Mouse (Mus musculus): ENCODE data around the gene Ncln. TPM values are rescaled to one million over a fixed set of nuclear protein-coding genes. Genes with fewer than 3 reads are reported as not detected.

Ncln gene
- polyA plus RNA-seq, 1 experiment from 2014 or later = 81.9 TPM

DNA sequence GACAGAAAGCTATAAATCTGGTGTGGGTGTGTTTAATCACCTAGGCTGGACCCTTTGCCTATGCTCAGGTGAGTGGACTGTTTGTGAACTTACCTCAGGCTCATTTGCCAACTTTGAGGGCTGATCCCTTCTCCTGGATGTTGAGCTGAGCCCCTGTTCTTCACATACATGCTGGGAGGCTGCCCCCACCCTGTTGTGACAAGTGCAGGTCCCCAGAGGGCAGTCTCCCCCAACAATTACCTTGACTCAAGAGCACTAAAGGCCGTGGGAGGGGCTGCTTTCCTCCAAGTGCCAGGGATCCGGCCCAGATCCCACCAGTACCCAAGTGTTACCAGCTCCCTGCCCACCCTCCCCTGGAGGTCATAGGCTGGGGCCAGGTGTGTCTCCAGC is 11.1 kb downstream of the Ncln start:
- no peaks in the 10 kb centered on the region for H3K9me3 ChIP-seq
- H3K27ac ChIP-seq = no peak overlapping the region
- H3K4me3 ChIP-seq = no peak overlapping the region
- ATAC-seq (ENCODE audit: insufficient number of reproducible peaks, insufficient read depth, low FRiP score, low TSS enrichment) = no peak
- H3K36me3 ChIP-seq = peaks cover 39% of the 10 kb centered on the region
- no peak overlapping the region for H3K4me2 ChIP-seq (replicated peaks)
- H3K27me3 ChIP-seq = peaks cover 31% of the 10 kb centered on the region
- peaks cover 4% of the 10 kb centered on the region; the same call in 1 of the 2 replicates for H3K4me1 ChIP-seq
- H3K9ac ChIP-seq = no peak overlapping the region
- WGBS = 29% methylated on average over 2 of the region's 2 CpGs

DNA sequence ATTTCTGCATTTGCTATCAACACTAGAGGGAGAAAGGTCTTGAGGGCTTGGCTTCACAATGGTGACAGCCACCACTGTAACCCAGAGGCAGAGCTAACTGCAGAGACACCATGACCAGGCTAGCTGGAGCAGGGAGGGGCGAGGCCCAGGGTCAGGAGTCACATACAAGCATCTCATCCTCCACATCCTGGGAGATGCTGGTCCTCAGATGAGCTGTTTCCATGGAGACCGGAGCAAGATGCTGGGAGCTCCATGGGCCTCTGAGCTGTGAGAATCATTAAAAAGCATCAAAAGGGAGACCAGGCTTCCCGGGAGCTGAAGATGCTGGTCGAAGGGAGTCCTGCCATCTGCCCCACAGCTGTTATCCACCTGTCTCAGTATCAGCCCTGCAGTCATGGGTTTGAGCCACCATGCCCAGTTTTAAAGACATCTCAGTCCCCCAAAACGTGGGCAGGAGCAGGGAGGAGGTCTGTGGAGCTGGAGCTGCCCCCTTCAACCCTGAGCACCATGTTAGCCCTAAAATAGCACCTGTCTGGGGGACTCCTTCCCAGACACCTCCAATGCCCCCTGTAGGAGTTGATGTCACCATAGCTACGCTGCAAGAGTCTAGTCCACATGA is 11.6 kb downstream of the Ncln start:
- Histone ChIP-seq H3K27ac (no peak overlapping the region), H3K27me3 (peaks cover 36% of the 10 kb centered on the region), H3K36me3 (peaks cover 34% of the 10 kb centered on the region), H3K9ac (no peak overlapping the region), H3K4me2 (replicated peaks) (no peak overlapping the region), H3K4me3 (no peak overlapping the region), H3K9me3 (no peaks in the 10 kb centered on the region), H3K4me1 (peaks cover 4% of the 10 kb centered on the region; the same call in 1 of the 2 replicates)
- ATAC-seq (ENCODE audit: insufficient number of reproducible peaks, insufficient read depth, low FRiP score, low TSS enrichment) = no peak
- 62% methylated on average over 6 of the region's 6 CpGs for WGBS

DNA sequence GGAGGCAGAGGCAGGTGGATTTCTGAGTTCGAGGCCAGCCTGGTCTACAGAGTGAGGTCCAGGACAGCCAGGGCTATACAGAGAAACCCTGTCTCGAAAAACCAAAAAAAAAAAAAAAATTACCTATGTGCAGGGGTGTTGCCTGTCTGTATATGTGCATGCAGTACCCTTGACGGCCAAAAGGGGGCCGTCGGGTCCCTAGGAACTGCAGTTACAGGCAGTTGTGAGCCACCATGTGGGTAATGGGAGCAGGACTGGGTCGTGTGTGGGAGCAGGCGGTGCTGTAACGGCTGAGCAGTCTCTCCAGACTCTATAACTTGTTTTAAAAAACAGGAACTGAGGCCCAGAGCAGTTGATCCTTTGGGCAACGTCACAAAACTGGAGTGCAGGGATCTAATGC is 12.2 kb downstream of the Ncln start:
- H3K4me1 ChIP-seq = peaks cover 4% of the 10 kb centered on the region; the same call in 1 of the 2 replicates
- H3K9me3 ChIP-seq = no peaks in the 10 kb centered on the region
- H3K4me2 ChIP-seq (replicated peaks) = no peak overlapping the region
- H3K9ac ChIP-seq = no peak overlapping the region
- 18% methylated on average over 9 of the region's 9 CpGs for WGBS
- no peak overlapping the region for H3K27ac ChIP-seq
- H3K4me3 ChIP-seq = no peak overlapping the region
- H3K36me3 ChIP-seq = peaks cover 29% of the 10 kb centered on the region
- peaks cover 36% of the 10 kb centered on the region for H3K27me3 ChIP-seq
- ATAC-seq (ENCODE audit: insufficient number of reproducible peaks, insufficient read depth, low FRiP score, low TSS enrichment) = no peak

DNA sequence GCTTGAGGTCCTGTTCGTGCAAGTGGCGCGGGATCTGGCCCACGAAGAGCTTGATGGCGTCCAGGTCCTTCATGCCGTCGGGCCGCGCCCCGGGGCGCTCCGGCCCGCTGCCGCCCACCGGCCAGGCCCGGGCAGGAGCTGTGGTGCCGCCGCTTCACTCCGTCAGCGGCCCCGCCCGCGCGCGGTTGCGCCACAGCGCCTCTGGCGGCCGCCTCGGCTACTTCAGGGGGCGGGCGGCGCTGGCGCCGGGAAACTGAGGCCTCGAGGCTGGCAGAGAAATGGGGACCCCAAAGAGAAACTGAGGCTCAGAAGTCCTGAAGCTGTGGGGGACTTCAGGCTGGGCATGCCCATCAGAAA is 13.7 kb downstream of the Ncln start, which contains the start of gene Celf5:
Gene Celf5 (minus strand): TSS at position 177 of the 357 bp plus-strand sequence.
- Histone ChIP-seq H3K4me3 (peak within 1 kb of the TSS; percentile 46), H3K27ac (no peak within 1 kb of the TSS), H3K27me3 (peaks cover 36% of the 10 kb centered on the region), H3K4me1 (peaks cover 4% of the 10 kb centered on the region; the same call in 1 of the 2 replicates), H3K4me2 (replicated peaks) (peak within 1 kb of the TSS; percentile 78), H3K9ac (peak within 1 kb of the TSS; percentile 53), H3K36me3 (peaks cover 14% of the 10 kb centered on the region), H3K9me3 (no peaks in the 10 kb centered on the region)
- under 1% methylated on average over 36 of the region's 36 CpGs for WGBS
- no peak for ATAC-seq (ENCODE audit: insufficient number of reproducible peaks, insufficient read depth, low FRiP score, low TSS enrichment)

DNA sequence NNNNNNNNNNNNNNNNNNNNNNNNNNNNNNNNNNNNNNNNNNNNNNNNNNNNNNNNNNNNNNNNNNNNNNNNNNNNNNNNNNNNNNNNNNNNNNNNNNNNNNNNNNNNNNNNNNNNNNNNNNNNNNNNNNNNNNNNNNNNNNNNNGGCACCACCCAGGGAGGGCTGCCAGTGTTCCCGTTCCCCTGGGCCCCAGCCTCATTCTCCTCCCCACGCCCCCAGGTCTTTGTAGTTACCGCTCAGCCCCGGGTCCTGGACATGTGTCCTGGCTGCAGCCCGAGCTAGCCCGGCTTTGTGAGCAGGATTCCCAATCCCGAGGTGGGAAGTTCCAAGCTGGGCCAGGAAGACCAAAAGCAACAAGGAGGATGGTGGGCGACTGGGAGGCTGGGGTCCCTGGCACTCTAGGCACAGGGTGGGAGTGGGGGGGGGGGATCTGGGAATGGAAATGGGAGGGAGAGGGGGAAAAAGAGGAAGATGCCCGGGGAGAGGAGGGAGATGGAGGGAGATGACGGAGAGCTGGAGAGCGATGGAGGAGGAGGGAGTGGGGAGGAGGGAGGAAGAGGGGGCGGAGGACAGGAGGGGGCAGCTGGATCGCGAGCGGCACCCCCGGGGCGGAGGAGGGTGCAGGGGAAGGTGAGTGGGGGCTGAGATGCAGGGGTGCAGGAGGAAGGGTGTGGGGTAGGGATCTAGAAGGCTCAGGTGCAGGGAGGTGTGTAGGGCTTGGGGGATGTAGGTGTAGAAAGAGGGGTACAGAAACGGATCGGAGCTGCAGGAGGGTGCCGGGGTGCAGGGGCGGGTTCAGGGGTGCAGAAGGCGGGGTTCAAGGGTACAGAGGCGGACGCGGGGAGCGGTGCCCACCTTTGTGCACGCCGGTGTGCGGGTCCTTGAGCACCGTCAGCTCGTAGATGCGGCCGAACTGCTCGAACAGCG is 14.3 kb downstream of the Ncln start:
- Histone ChIP-seq H3K27me3 (peaks cover 36% of the 10 kb centered on the region), H3K9me3 (no peaks in the 10 kb centered on the region), H3K4me3 (peak overlapping the region; percentile 46), H3K27ac (no peak overlapping the region), H3K4me1 (peaks cover 4% of the 10 kb centered on the region; the same call in 1 of the 2 replicates), H3K4me2 (replicated peaks) (peak overlapping the region; percentile 78), H3K36me3 (peaks cover 8% of the 10 kb centered on the region), H3K9ac (peak overlapping the region; percentile 53)
- 6% methylated on average over 30 of the region's 35 CpGs for WGBS
- no peak for ATAC-seq (ENCODE audit: insufficient number of reproducible peaks, insufficient read depth, low FRiP score, low TSS enrichment)

DNA sequence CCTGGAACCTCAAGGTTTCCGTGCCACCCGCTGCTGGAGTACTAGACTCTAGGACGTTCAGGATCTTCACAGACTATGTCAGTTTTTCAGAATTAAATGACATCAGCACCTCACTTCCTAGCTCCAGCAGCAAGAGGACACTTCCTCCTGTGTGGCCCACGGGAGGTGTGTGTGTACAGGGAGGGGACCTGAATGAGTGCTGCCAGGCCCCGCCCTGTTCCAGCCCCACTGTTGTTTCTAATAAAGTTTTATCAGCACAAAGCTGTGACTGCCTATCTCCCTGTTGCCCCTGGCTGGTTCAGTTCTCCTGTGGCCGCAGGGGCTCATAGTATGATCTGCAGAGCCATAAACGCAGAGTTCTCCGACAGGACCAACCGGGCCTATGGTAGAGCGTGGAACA is 21.7 kb downstream of the Ncln start:
- WGBS = 83% methylated on average over 10 of the region's 10 CpGs
- H3K4me2 ChIP-seq (replicated peaks) = no peak overlapping the region
- no peak for ATAC-seq (ENCODE audit: insufficient number of reproducible peaks, insufficient read depth, low FRiP score, low TSS enrichment)

DNA sequence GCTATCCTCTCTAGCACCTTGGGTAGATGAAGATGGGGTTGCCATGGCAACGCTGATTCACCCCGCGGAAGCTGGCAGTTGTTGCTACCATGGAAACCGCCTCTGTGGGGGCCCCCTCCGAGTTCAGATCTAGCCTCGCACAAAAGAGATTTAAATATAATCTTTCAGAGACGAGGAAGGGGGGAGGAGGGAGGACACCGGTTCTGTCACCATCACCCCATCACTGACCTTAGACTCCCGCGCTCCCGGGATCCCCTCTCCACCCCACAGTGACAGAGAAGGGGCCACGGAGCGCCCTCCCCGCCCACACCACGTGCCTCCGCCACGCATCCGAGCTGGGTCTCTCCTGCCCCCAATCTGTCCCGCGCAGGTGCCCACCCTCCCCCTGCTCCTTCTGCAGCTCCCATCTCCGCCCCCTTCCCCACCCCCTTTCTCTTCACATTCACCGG is 23.2 kb downstream of the Ncln start:
- H3K27me3 ChIP-seq = peaks cover 65% of the 10 kb centered on the region
- no peak for ATAC-seq (ENCODE audit: insufficient number of reproducible peaks, insufficient read depth, low FRiP score, low TSS enrichment)
- no peaks in the 10 kb centered on the region for H3K9me3 ChIP-seq
- no peak overlapping the region for H3K9ac ChIP-seq
- peak overlapping the region; percentile 35 for H3K4me2 ChIP-seq (replicated peaks)
- peaks cover 7% of the 10 kb centered on the region for H3K4me1 ChIP-seq
- peak overlapping the region; percentile 10; the same call in 1 of the 2 replicates for H3K4me3 ChIP-seq
- WGBS = 1% methylated on average over 22 of the region's 22 CpGs
- H3K27ac ChIP-seq = no peak overlapping the region
- no peaks in the 10 kb centered on the region for H3K36me3 ChIP-seq

More for the DNA sequence above, 21.7 kb downstream of the Ncln start:
- no peak overlapping the region for H3K27ac ChIP-seq
- no peak overlapping the region for H3K9ac ChIP-seq
- no peaks in the 10 kb centered on the region for H3K36me3 ChIP-seq
- no peak overlapping the region for H3K4me3 ChIP-seq
- no peaks in the 10 kb centered on the region for H3K9me3 ChIP-seq
- H3K27me3 ChIP-seq = peaks cover 61% of the 10 kb centered on the region
- peaks cover 7% of the 10 kb centered on the region for H3K4me1 ChIP-seq

DNA sequence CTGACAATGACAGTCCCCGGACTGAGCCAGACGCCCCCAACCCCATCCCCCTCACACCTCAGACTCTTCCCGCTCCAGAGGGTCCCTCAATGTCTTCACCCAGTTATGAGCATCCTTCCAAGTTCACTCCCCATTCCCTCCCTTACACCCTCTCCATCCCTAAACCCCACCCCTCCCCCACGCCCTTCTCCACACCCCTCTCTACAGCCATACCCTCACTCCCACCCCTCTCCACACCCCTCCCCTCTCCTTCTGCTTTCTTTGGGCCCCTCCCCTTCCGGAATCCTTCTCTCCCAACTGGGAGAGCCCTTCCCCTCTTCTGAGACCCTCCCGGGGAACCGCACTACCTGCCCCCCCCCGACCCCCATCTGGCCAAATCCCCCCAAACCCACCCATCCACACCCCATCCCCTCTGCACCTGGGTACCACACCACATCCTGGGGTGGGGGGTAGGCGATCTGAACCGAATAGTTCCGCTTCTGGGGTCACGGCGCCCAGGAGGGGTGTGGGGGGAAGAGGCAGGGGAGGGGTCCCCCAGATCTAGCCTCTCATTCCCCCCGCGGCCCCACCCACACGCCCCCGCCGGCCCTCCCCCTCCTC is 23.7 kb downstream of the Ncln start:
- H3K4me2 ChIP-seq (replicated peaks) = peak overlapping the region; percentile 35
- H3K27me3 ChIP-seq = peaks cover 70% of the 10 kb centered on the region
- H3K9me3 ChIP-seq = no peaks in the 10 kb centered on the region
- no peak overlapping the region for H3K9ac ChIP-seq
- WGBS = 6% methylated on average over 16 of the region's 18 CpGs
- ATAC-seq (ENCODE audit: insufficient number of reproducible peaks, insufficient read depth, low FRiP score, low TSS enrichment) = no peak
- H3K36me3 ChIP-seq = no peaks in the 10 kb centered on the region
- peaks cover 7% of the 10 kb centered on the region for H3K4me1 ChIP-seq
- H3K4me3 ChIP-seq = peak overlapping the region; percentile 10; the same call in 1 of the 2 replicates
- H3K27ac ChIP-seq = no peak overlapping the region

DNA sequence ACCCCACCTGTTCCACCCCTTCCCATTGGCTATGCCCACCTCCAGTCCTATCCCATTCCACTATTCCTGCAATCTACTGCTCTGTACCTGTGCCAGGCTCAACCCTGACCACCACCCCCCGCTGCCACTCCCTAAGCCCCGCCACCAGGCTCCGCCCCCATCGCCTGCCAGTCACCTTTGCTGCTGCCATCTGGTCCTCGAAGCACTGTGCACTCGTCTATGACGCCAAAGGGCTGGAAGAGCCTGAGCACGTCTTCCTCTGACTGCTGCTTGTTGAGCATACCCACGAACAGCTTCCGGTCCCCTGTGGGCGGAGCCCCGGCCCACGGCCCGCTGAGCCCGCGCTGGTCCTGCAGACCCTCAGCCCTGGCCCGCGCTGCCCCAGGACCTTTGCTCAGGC is 25.7 kb downstream of the Ncln start:
- Histone ChIP-seq H3K9ac (no peak overlapping the region), H3K27ac (no peak overlapping the region), H3K9me3 (no peaks in the 10 kb centered on the region), H3K36me3 (no peaks in the 10 kb centered on the region), H3K27me3 (peaks cover 78% of the 10 kb centered on the region), H3K4me3 (no peak overlapping the region), H3K4me2 (replicated peaks) (no peak overlapping the region), H3K4me1 (peaks cover 7% of the 10 kb centered on the region)
- WGBS = 52% methylated on average over 18 of the region's 18 CpGs
- ATAC-seq (ENCODE audit: insufficient number of reproducible peaks, insufficient read depth, low FRiP score, low TSS enrichment) = no peak

DNA sequence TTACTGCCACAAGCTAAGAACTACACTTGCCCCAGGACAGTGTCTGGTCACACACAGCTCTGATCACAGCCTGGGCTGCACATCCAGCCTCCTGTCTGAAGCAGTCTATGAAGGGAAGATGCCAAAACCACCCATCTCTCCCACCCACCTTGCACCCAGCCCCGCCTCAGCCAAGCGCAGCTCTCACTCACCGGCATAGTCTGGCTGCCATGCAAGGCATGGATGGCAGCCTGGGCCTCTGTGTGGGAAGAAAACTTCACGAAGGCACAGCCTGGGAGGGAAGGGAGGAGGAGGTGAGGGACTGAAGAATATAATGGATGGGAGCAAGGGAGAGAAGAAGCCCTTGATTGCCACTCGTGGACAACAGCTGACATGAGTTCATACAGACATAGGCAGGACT is 26.9 kb downstream of the Ncln start:
- WGBS = 88% methylated on average over 5 of the region's 5 CpGs

DNA sequence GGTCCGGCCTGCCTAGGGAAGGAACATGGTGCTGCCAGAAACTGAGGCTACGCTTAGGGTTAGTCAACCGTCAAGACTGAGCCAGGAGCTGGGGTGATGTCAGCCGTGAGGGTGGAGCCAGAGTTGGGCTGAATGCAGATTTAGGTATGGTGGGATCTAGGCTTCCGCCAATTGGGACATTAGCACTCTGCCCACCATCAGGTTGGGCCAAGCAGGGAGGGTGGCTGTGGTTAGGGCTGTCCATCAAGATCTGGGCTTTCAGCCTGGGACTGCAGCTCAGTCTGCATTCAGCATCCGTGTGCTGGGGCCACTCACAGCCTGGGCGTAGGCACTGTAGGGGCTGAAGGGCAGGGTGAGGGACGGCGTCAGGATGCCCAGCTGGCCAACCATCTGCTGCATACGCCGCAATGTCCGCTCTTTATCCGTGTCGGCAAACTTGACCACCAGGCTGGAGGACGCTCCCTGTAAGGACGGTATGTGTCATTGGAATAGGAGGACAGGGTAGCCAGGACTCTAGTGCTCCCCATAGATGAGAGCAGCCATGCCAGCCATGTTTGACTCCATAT is 28.4 kb downstream of the Ncln start:
- no peaks in the 10 kb centered on the region for H3K9me3 ChIP-seq
- H3K4me2 ChIP-seq (replicated peaks) = no peak overlapping the region
- ATAC-seq (ENCODE audit: insufficient number of reproducible peaks, insufficient read depth, low FRiP score, low TSS enrichment) = no peak
- H3K27me3 ChIP-seq = peaks cover 80% of the 10 kb centered on the region
- H3K27ac ChIP-seq = no peak overlapping the region
- H3K4me1 ChIP-seq = peaks cover 11% of the 10 kb centered on the region
- H3K4me3 ChIP-seq = no peak overlapping the region
- no peak overlapping the region for H3K9ac ChIP-seq
- H3K36me3 ChIP-seq = no peaks in the 10 kb centered on the region
- WGBS = 86% methylated on average over 16 of the region's 16 CpGs

More for the DNA sequence above, 26.9 kb downstream of the Ncln start:
- Histone ChIP-seq H3K36me3 (no peaks in the 10 kb centered on the region), H3K4me1 (peaks cover 14% of the 10 kb centered on the region), H3K4me3 (no peak overlapping the region), H3K27me3 (peaks cover 80% of the 10 kb centered on the region), H3K27ac (no peak overlapping the region), H3K4me2 (replicated peaks) (no peak overlapping the region), H3K9ac (no peak overlapping the region), H3K9me3 (no peaks in the 10 kb centered on the region)
- no peak for ATAC-seq (ENCODE audit: insufficient number of reproducible peaks, insufficient read depth, low FRiP score, low TSS enrichment)
